Mouse (Mus musculus) bone marrow macrophage, adult 2 months (primary cell): ENCODE measurements around the gene Sox5. TPM values are rescaled to one million over a fixed set of nuclear protein-coding genes. Genes with fewer than 3 reads are reported as not detected.

Experiments used
- H3K27ac ChIP-seq: 2 replicates; pipeline ENCODE4 v1.5.1; 2012; ENCODE audit warnings: low read depth, low read length; ENCODE audit not compliant: insufficient read depth
- H3K4me1 ChIP-seq: 2 replicates; pipeline ENCODE4 v1.6.1; 2012; ENCODE audit warnings: low read length; ENCODE audit not compliant: control insufficient read depth, insufficient read depth
- H3K4me3 ChIP-seq: 2 replicates; pipeline ENCODE4 v1.5.1; 2012; ENCODE audit warnings: mild to moderate bottlenecking, low read length, moderate library complexity; ENCODE audit not compliant: insufficient read depth
- CTCF ChIP-seq: IDR thresholded peaks from 2 replicates; pipeline ENCODE4 v1.5.1; 2012; ENCODE audit warnings: low read depth, mild to moderate bottlenecking, low read length, moderate library complexity
- POLR2A ChIP-seq: IDR thresholded peaks from 2 replicates; pipeline ENCODE4 v1.6.1; 2012; ENCODE audit warnings: mild to moderate bottlenecking, low read depth, low read length, borderline replicate concordance
- polyA plus RNA-seq: library from polyadenylated mRNA; stranded (reverse); fragments of >200 nt; gene quantifications from 2 replicates; pipeline ENCODE4 v1.2.4, GENCODE M21; 2012; ENCODE audit not compliant: missing spikeins, insufficient read depth, insufficient read length

Gene Sox5
- polyA plus RNA-seq, 1 experiment, result 0.58 TPM

- TF ChIP-seq CTCF (no peak), POLR2A (no peak)
- Histone ChIP-seq H3K27ac (no peak overlapping the region), H3K4me3 (no peak overlapping the region), H3K4me1 (no peaks in the 10 kb centered on the region)
These were observed 327.2 kb downstream of the Sox5 start for GRCm38 (mm10) chr6:144454291-144455276.

- H3K4me1 ChIP-seq, result no peaks in the 10 kb centered on the region
- TF ChIP-seq CTCF (no peak), POLR2A (no peak)
- H3K27ac ChIP-seq, result no peak overlapping the region
- H3K4me3 ChIP-seq, result no peak overlapping the region
These were observed 328.2 kb downstream of the Sox5 start for GRCm38 (mm10) chr6:144453605-144454004.

GRCm38 (mm10) chr6:144453147-144453546, 328.6 kb downstream of the Sox5 start:
- no peak overlapping the region for H3K4me3 ChIP-seq
- H3K4me1 ChIP-seq, result no peaks in the 10 kb centered on the region
- no peak overlapping the region for H3K27ac ChIP-seq
- TF ChIP-seq CTCF (no peak), POLR2A (no peak)

GRCm38 (mm10) chr6:144452200-144452977, 329.4 kb downstream of the Sox5 start:
- H3K27ac ChIP-seq, result no peak overlapping the region
- H3K4me3 ChIP-seq, result no peak overlapping the region
- TF ChIP-seq CTCF (no peak), POLR2A (no peak)
- no peaks in the 10 kb centered on the region for H3K4me1 ChIP-seq

GRCm38 (mm10) chr6:144451631-144452030, 330.1 kb downstream of the Sox5 start:
- no peak overlapping the region for H3K27ac ChIP-seq
- no peaks in the 10 kb centered on the region for H3K4me1 ChIP-seq
- TF ChIP-seq CTCF (no peak), POLR2A (no peak)
- no peak overlapping the region for H3K4me3 ChIP-seq

- Histone ChIP-seq H3K27ac (no peak overlapping the region), H3K4me1 (no peaks in the 10 kb centered on the region), H3K4me3 (no peak overlapping the region)
- TF ChIP-seq POLR2A, result no peak
- TF ChIP-seq CTCF, result no peak
These were observed 335.9 kb downstream of the Sox5 start for GRCm38 (mm10) chr6:144445761-144446373.

- Histone ChIP-seq H3K27ac (no peak overlapping the region), H3K4me3 (no peak overlapping the region), H3K4me1 (no peaks in the 10 kb centered on the region)
- TF ChIP-seq CTCF (no peak), POLR2A (no peak)
These were observed 337.4 kb downstream of the Sox5 start for GRCm38 (mm10) chr6:144444367-144444766.

GRCm38 (mm10) chr6:144443681-144444080, 338.1 kb downstream of the Sox5 start:
- no peaks in the 10 kb centered on the region for H3K4me1 ChIP-seq
- H3K27ac ChIP-seq, result no peak overlapping the region
- no peak for TF ChIP-seq POLR2A
- no peak overlapping the region for H3K4me3 ChIP-seq

- no peak overlapping the region for H3K27ac ChIP-seq
- no peak overlapping the region for H3K4me3 ChIP-seq
- no peaks in the 10 kb centered on the region for H3K4me1 ChIP-seq
- TF ChIP-seq CTCF (no peak), POLR2A (no peak)
These were observed 352.5 kb downstream of the Sox5 start for GRCm38 (mm10) chr6:144429276-144429675.
